Mouse (Mus musculus) midbrain, embryonic 15.5 days (tissue): ENCODE results near the gene Pxk. TPM values are rescaled to one million over a fixed set of nuclear protein-coding genes. Genes with fewer than 3 reads are reported as not detected.

Experiments
- polyA plus RNA-seq: library from polyadenylated mRNA; unstranded; fragments of >200 nt; fragmentation: Nextera tagmentation; extraction: Ambion mirVana; gene quantifications from 2 replicates; pipeline ENCODE4 v1.2.1, GENCODE M21; 2015

Gene Pxk
- polyA plus RNA-seq, 1 experiment from 2014 or later, result 67.5 TPM

Other genes starting within 250 kb of the Pxk start
- 0.71 TPM in 1 of 2 replicates, not detected in the other for gene Gm45521, start 140.9 kb upstream of the Pxk start, polyA plus RNA-seq
- 0.04 and 0.06 TPM in 2 replicates for gene Dnase1l3, start 103.6 kb upstream of the Pxk start, polyA plus RNA-seq
- 39.1 and 40.0 TPM in 2 replicates for gene Abhd6, start 95.3 kb upstream of the Pxk start, polyA plus RNA-seq
- gene Rpp14, start 17.8 kb upstream of the Pxk start, polyA plus RNA-seq, result 43.8 and 46.3 TPM in 2 replicates
- gene Pdhb, start 74.8 kb downstream of the Pxk start, polyA plus RNA-seq, result 245 TPM in 2 replicates
- 18.3 and 19.6 TPM in 2 replicates for gene Kctd6, start 115.9 kb downstream of the Pxk start, polyA plus RNA-seq
- gene Acox2, start 161.1 kb downstream of the Pxk start, polyA plus RNA-seq, result not detected in 2 replicates
- gene Fam107a, start 219.8 kb downstream of the Pxk start, polyA plus RNA-seq, result 0.66 and 0.68 TPM in 2 replicates